Mouse (Mus musculus): ENCODE measurements around the gene Rnf152. TPM values are rescaled to one million over a fixed set of nuclear protein-coding genes. Genes with fewer than 3 reads are reported as not detected.

Gene Rnf152
- total RNA-seq, 2 experiments from 2014 or later, result 2.6 TPM

GRCm38 (mm10) chr1:105240185-105240584 lies 116.3 kb downstream of the Rnf152 start:
- DNase-seq (ENCODE audit: low spot score in 2 of 2), result no peak

All from gastrocnemius, postnatal 4 days (tissue).